Mouse (Mus musculus) heart, embryonic 14.5 days (tissue): ENCODE measurements at regions not wholly inside any gene's neighbourhood (a gene's known extent, or its start where the extent isn't known, plus 50 kb on each side); places are given as distances from the start of the nearest gene placed in this dataset.

Source experiments
- ATAC-seq: fragments of 200-750 bp; cut with Nextera tagmentation; 2 replicates; pipeline ENCODE4 v1.8.0; 2017; ENCODE audit warnings: low read depth, moderate TSS enrichment; ENCODE audit not compliant: insufficient number of reproducible peaks, insufficient read depth, low FRiP score
- H3K27ac ChIP-seq, 2 experiments: fragments of 200-500 bp in 1 of 2; fragments of 300-500 bp in 1 of 2; sonication (generic) in 1 of 2; replicated peaks in 1 of 2; 2 replicates each; pipeline ENCODE4 v1.5.1; 2012 to 2014; ENCODE audit warnings: low read depth in 2 of 2, low read length in 2 of 2, control low read depth in 1 of 2, mild to moderate bottlenecking in 1 of 2, mixed read lengths in 1 of 2; ENCODE audit not compliant: control insufficient read depth in 1 of 2, insufficient read depth in 1 of 2
- H3K27me3 ChIP-seq: fragments of 300-500 bp; sonication (generic); 2 replicates; pipeline ENCODE4 v1.6.1; 2014; ENCODE audit warnings: mild to moderate bottlenecking, low read length, control low read depth; ENCODE audit not compliant: control insufficient read depth, insufficient read depth
- H3K36me3 ChIP-seq: fragments of 300-500 bp; sonication (generic); 2 replicates; pipeline ENCODE4 v1.6.1; 2014; ENCODE audit warnings: mild to moderate bottlenecking, control low read depth, low read length, mixed read lengths; ENCODE audit not compliant: control insufficient read depth, insufficient read depth
- H3K4me1 ChIP-seq, 2 experiments: fragments of 200-500 bp in 1 of 2; fragments of 300-500 bp in 1 of 2; sonication (generic) in 1 of 2; 2 replicates each; pipeline ENCODE4 v1.6.1; 2012 to 2014; ENCODE audit warnings: low read length in 2 of 2, control low read depth in 1 of 2, mixed read lengths in 1 of 2; ENCODE audit not compliant: control insufficient read depth in 2 of 2, insufficient read depth in 2 of 2
- H3K4me2 ChIP-seq: fragments of 300-500 bp; sonication (generic); 2 replicates; pipeline ENCODE4 v1.6.1; 2014; ENCODE audit warnings: mild to moderate bottlenecking, low read length
- H3K4me3 ChIP-seq, 2 experiments: fragments of 200-500 bp in 1 of 2; fragments of 300-500 bp in 1 of 2; sonication (generic) in 1 of 2; 2 replicates each; pipeline ENCODE4 v1.5.1; 2012 to 2014; ENCODE audit warnings: low read length in 2 of 2, mild to moderate bottlenecking in 2 of 2, control low read depth in 1 of 2, low read depth in 1 of 2, moderate library complexity in 1 of 2; ENCODE audit not compliant: control insufficient read depth in 1 of 2, insufficient read depth in 1 of 2
- H3K9ac ChIP-seq: fragments of 300-500 bp; sonication (generic); 2 replicates; pipeline ENCODE4 v1.6.1; 2014; ENCODE audit warnings: mild to moderate bottlenecking, low read length
- H3K9me3 ChIP-seq: fragments of 300-500 bp; sonication (generic); 2 replicates; pipeline ENCODE4 v1.6.1; 2016; ENCODE audit warnings: low read length, control low read depth; ENCODE audit not compliant: control insufficient read depth
- WGBS: fragments of 180-500 bp; shearing (Covaris S2); extraction: QIAGEN DNeasy Blood & Tissue Kit; methylation state at CpG from one replicate; pipeline ENCODE4 v1.1.7; 2014; 5-methylcytosine and 5-hydroxymethylcytosine counted together

DNA sequence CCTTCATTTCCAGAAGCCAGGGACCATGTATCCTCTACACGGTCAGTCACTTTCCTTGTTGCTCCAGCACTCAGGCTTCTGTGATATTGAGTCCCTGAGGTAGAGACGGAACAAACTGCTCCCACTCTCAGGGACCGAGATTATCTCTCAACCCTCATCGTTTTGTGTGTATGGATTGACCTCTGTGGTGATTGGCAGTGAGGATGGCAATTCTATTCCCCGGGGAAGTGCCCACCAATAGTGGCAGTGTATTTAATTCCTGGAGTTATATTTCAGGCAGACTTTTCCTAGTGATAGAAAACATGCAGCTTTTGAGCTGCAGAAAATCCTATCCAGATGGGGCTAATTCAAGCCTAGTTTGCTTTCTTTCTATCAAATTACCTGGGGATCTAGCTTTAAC, 157.8 kb upstream of the Krr1 start:
- no peaks in the 10 kb centered on the region for H3K27me3 ChIP-seq
- H3K36me3 ChIP-seq: no peaks in the 10 kb centered on the region
- H3K27ac ChIP-seq: no peak overlapping the region
- H3K4me1 ChIP-seq: no peaks in the 10 kb centered on the region
- no peaks in the 10 kb centered on the region for H3K9me3 ChIP-seq
- ATAC-seq: no peak
- no peak overlapping the region for H3K9ac ChIP-seq
- H3K4me3 ChIP-seq: no peak overlapping the region
- no peak overlapping the region for H3K4me2 ChIP-seq
- WGBS: 49% methylated on average over 5 of the region's 5 CpGs

DNA sequence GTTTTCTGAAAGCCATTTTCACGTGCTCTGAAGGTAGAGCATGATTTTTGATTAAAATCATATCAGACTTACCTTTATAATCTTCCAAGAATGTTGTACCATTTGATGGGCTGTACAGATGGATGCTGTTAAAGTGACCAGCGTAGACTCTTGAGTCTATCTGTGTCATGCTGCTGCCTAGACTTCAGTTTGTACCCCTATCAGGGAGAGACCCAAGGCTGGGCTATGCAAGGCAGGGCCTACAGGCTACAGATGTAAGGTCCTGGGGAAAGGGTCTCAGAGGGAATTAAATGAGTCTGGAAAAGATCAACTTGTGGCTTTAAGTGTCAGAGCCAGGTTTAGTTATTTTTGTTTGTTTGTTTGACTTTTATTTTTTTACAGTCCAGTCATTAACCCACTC, 157.3 kb upstream of the Krr1 start:
- no peak for ATAC-seq
- H3K36me3 ChIP-seq: no peaks in the 10 kb centered on the region
- no peak overlapping the region for H3K4me2 ChIP-seq
- H3K27me3 ChIP-seq: no peaks in the 10 kb centered on the region
- H3K4me1 ChIP-seq: no peaks in the 10 kb centered on the region
- H3K27ac ChIP-seq: no peak overlapping the region
- 77% methylated on average over 2 of the region's 2 CpGs for WGBS
- no peak overlapping the region for H3K9ac ChIP-seq
- no peak overlapping the region for H3K4me3 ChIP-seq
- no peaks in the 10 kb centered on the region for H3K9me3 ChIP-seq

DNA sequence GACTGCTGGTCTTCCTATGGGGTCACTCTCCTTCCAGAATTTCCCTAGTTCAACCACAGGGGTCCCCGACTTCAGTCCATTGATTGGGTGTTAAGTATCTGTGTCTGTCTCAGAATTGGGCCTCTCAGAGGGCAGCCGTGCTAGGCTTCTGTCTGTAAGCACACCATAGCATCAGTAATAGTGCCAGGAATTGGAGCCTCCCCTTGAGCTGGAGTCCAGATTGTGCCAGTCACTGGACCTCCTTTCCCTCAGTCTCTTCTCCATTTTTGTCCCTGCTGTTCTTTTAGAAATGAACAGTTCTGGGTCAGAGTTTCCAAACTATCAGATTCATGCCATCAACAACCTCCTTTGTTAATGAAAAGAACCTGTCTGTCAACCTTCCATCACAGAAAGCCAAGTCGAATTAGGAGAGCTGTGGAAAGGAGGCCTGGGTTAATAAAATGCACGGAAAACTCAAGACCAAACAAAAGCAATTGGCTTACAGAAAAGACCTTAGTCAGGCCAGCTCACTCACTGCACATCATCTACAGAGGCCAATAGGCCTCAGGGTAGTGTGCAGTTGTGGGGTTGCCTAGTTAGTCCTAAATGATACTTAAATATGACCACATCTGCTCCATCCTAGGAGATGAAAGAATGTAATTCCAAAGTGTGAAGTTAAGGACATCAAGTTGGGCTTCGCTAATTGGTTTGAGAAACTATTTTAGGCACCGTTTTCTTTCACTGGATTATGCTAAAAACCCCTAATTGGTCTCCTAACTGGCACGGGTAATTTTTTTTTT, 156.5 kb upstream of the Krr1 start:
- Histone ChIP-seq H3K4me1 (no peaks in the 10 kb centered on the region), H3K27ac (no peak overlapping the region), H3K36me3 (no peaks in the 10 kb centered on the region), H3K9me3 (no peaks in the 10 kb centered on the region), H3K9ac (no peak overlapping the region), H3K27me3 (no peaks in the 10 kb centered on the region), H3K4me2 (no peak overlapping the region), H3K4me3 (no peak overlapping the region)
- 81% methylated on average over 7 of the region's 7 CpGs for WGBS
- no peak for ATAC-seq

DNA sequence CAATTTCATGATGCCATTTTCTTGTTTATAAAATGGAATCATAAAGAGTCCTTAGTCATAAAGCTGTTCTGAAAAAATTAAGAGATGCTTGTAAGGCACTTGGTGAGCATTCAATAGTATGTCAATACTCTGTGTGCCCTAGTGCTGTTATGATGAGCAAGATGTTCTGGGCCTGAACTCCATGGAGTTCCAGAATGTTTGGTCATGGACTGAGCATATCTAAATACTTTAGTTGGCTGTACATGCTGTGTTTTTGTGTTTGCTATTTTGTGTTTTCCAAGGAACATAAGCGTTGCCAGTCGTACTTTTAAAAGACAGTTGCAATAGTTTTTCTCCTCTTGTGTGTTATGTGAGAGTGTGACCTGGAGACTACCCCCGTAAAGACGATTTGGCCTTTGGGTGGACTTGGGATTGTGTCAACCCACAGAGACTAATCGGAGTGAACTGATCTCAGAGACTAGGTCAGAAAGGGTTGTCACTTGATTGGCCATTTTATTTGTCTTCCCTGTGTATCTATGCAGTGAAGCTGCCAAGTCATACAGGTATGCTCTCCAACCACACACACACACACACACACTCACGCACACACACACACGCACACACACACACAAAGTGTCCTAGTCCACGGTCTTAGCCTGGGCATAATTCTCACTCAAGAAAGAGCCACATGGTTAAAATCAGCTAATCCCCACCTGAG, 152.6 kb upstream of the Krr1 start:
- Histone ChIP-seq H3K27ac (no peak overlapping the region), H3K36me3 (no peaks in the 10 kb centered on the region), H3K4me2 (no peak overlapping the region), H3K27me3 (no peaks in the 10 kb centered on the region), H3K9ac (no peak overlapping the region), H3K4me3 (no peak overlapping the region), H3K9me3 (no peaks in the 10 kb centered on the region), H3K4me1 (no peaks in the 10 kb centered on the region)
- 93% methylated on average over 8 of the region's 8 CpGs for WGBS
- ATAC-seq: no peak

DNA sequence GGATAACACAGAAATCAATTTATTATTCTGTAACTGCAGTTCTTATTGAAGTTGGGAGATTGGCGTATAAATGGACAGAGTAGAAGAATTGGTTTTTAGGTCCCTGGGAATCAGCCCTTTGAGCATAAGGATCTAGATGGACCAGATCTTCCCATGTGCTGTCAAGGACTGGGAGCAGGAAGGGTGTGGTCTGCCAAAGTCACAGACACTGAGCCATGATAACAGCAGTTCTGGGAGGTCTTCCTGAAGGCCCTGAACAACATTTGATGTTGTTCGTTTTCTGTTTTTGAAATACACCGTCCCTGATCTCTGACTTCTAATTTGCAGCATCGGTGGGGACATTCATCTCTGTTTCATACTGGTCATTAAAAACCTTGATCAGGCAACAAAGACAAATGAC, 147.6 kb upstream of the Krr1 start:
- WGBS: 84% methylated on average over 4 of the region's 4 CpGs
- Histone ChIP-seq H3K9ac (no peak overlapping the region), H3K4me3 (no peak overlapping the region), H3K36me3 (no peaks in the 10 kb centered on the region), H3K27me3 (no peaks in the 10 kb centered on the region), H3K27ac (no peak overlapping the region), H3K9me3 (no peaks in the 10 kb centered on the region), H3K4me1 (peaks cover 9 to 17% of the 10 kb centered on the region in 2 experiments), H3K4me2 (no peak overlapping the region)
- ATAC-seq: no peak

DNA sequence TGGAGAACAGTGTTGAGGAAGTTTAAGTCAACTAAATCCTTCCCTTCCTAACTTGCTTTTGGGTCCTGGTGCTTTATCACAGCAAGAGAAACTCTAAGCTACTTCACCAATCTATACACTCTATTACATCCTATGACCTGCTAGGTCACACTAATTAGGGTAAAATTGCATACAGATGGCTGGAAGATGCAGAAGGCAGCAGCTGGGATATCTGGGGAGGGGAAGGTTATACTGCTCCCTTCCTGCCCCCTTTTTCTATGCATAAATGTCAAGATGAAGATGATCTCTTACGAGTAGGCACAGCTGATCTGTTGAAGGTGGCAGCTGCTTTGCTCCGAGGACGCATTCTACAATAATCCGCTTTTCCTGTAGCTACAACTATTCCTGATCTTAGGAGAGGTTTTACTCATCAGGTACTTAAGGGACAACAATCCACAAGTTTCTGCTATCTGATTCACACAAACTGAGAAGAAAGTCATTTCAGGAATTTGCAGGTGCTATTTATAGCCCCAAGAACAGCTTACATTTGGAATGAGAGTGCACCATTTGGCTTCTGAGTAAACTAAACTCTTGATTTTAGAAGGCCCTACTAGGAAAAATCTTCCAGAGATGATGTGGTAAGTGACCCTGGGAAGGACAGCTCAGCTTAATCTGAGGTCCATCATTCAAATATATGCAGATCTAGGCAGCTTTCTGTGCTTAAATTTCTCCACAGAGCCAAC, 146.3 kb upstream of the Krr1 start:
- H3K27ac ChIP-seq: peak overlapping the region in 1 of 2 experiments; percentile 28; a peak in 2 of 4 replicates

DNA sequence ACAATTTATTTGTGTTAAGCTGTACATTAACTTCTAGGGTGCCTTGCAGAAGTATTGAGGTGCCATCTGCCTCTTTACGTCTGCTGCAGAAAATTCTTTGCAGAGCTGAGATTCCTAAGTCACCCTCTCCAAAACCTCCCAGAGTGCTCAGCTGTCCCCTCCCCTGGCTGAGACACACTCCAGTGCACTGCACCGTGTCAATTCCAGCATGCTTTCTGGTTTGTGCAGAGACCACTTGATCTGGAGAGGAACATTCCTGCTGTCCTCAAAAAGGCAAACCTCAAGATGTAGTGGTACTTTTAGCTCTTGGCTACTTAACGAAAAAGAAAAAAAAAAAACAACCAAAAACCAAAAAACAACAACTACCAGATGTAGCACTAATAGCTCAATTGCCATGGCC, 145.2 kb upstream of the Krr1 start:
- no peaks in the 10 kb centered on the region for H3K9me3 ChIP-seq
- no peak overlapping the region; a peak in 1 of 4 replicates for H3K27ac ChIP-seq
- no peak overlapping the region for H3K4me2 ChIP-seq
- H3K4me3 ChIP-seq: no peak overlapping the region
- peaks cover 9 to 17% of the 10 kb centered on the region in 2 experiments for H3K4me1 ChIP-seq
- no peak for ATAC-seq
- 33% methylated on average over 3 of the region's 3 CpGs for WGBS
- no peaks in the 10 kb centered on the region for H3K27me3 ChIP-seq
- H3K36me3 ChIP-seq: no peaks in the 10 kb centered on the region
- H3K9ac ChIP-seq: no peak overlapping the region

More for the DNA sequence above, 146.3 kb upstream of the Krr1 start:
- Histone ChIP-seq H3K9ac (no peak overlapping the region), H3K9me3 (no peaks in the 10 kb centered on the region), H3K36me3 (no peaks in the 10 kb centered on the region), H3K4me3 (no peak overlapping the region), H3K4me2 (peak overlapping the region; percentile 39), H3K27me3 (no peaks in the 10 kb centered on the region), H3K4me1 (peaks cover 9 to 17% of the 10 kb centered on the region in 2 experiments)
- 35% methylated on average over 4 of the region's 4 CpGs for WGBS
- ATAC-seq: no peak
